Mouse (Mus musculus): ENCODE results near the gene Vmn1r2.
"Not testable (repeated sequence)": the region's sequence is repeated elsewhere in the genome, so short reads cannot be mapped to it uniquely, and the experiment has no call there.

Gene Vmn1r2

GRCm38 (mm10) chr4:3167020-3167419 lies at the start of gene Vmn1r2:
TSS of gene Vmn1r2 (plus strand) at chr4:3167320.
- not testable (repeated sequence) for DNase-seq (ENCODE audit: low spot score in 2 of 2)

GRCm38 (mm10) chr4:3147926-3148325 lies 19.2 kb upstream of the Vmn1r2 start:
- DNase-seq (ENCODE audit: low spot score in 2 of 2): not testable (repeated sequence)

GRCm38 (mm10) chr4:3153320-3153719 lies 13.8 kb upstream of the Vmn1r2 start:
- not testable (repeated sequence) for DNase-seq (ENCODE audit: low spot score in 2 of 2)

GRCm38 (mm10) chr4:3164429-3164828 lies 2.7 kb upstream of the Vmn1r2 start:
- not testable (repeated sequence) for DNase-seq (ENCODE audit: low spot score in 2 of 2)

- no peak for DNase-seq (ENCODE audit: low spot score in 2 of 2)
Observed at GRCm38 (mm10) chr4:3165046-3165445, 2.1 kb upstream of the Vmn1r2 start.

- not testable (repeated sequence) for DNase-seq (ENCODE audit: low spot score in 2 of 2)
Observed at GRCm38 (mm10) chr4:3174586-3174985, 7.5 kb downstream of the Vmn1r2 start.

- DNase-seq (ENCODE audit: low spot score in 2 of 2): not testable (repeated sequence)
Observed at GRCm38 (mm10) chr4:3175756-3176155, 8.6 kb downstream of the Vmn1r2 start.

- not testable (repeated sequence) for DNase-seq (ENCODE audit: low spot score in 2 of 2)
Observed at GRCm38 (mm10) chr4:3176195-3176594, 9.1 kb downstream of the Vmn1r2 start.

- DNase-seq (ENCODE audit: low spot score in 2 of 2): not testable (repeated sequence)
Observed at GRCm38 (mm10) chr4:3176746-3177490, 9.8 kb downstream of the Vmn1r2 start.

- not testable (repeated sequence) for DNase-seq (ENCODE audit: low spot score in 2 of 2)
Observed at GRCm38 (mm10) chr4:3185258-3185657, 18.1 kb downstream of the Vmn1r2 start, which contains the start of gene Vmn1r3. TSS of gene Vmn1r3 (minus strand) at chr4:3185358.

GRCm38 (mm10) chr4:3209643-3210217 lies 42.6 kb downstream of the Vmn1r2 start:
- not testable (repeated sequence) for DNase-seq (ENCODE audit: low spot score in 2 of 2)

- not testable (repeated sequence) for DNase-seq (ENCODE audit: low spot score in 2 of 2)
Observed at GRCm38 (mm10) chr4:3213349-3213748, 46.2 kb downstream of the Vmn1r2 start.

- DNase-seq (ENCODE audit: low spot score in 2 of 2): not testable (repeated sequence)
Observed at GRCm38 (mm10) chr4:3216382-3216781, 49.3 kb downstream of the Vmn1r2 start.

All from frontal cortex, postnatal 14 days (tissue).